Comparison of ENCODE assay signal across 10 mouse cellular contexts in the genomic region with DNA sequence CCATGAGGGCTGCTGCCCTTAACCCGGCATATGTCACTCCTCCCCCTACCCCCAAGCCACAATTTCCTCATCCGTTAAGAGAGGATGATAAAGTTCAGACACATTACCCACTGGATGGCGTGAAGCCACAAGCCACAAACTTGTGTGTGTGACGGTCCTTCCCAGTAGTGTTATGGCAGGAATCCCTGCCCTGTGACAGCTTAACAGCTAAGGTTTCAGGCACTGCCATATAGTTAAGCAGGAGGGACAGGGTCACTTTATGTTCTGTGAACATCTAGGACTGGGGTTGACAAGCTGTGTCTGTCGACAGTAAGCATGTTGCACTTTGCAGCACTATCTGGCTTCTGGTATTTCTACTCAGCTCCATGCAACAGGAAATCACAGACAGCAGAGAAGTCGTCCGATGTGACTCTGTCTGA.
DNase-seq lines count a peak whose midpoint lies in the region; ATAC-seq and TF ChIP-seq lines count a peak whose summit lies in the region.
"Had no signal": no experiment of that assay in that cellular context is flagged by ENCODE, and none has a peak within 500 bp of the region (broad histone marks: within the 10 kb centered on the region; RNA-seq: fewer than 3 reads in every experiment).

No protein-coding gene starts in this region.

- peak overlapping the region; percentile 60 for H3K4me2 ChIP-seq in myocyte (ENCODE audit: low read depth)
- H3K4me2 ChIP-seq: limb, embryonic 15.5 days had no signal

- no peak overlapping the region for H3ac ChIP-seq in myocyte (ENCODE audit: control insufficient read depth, insufficient read length)

- no peaks in the 10 kb centered on the region for H3K79me2 ChIP-seq in myocyte (ENCODE audit: control insufficient read depth, insufficient read depth)

- H3K4me3 ChIP-seq in gastrocnemius, adult 2 months, result peak overlapping the region; percentile 29
- H3K4me3 ChIP-seq in myocyte, result no peak overlapping the region
- H3K4me3 ChIP-seq: limb, embryonic 15.5 days had no signal

- peak; percentile 75 to 87 for ATAC-seq in hematopoietic stem cell, adult 5-6 weeks (replicated peaks in 1 of 2; ENCODE audit: insufficient read depth in 1 of 2, low FRiP score in 2 of 2, low TSS enrichment in 1 of 2, low read depth in 1 of 2, poor library complexity in 2 of 2, severe bottlenecking in 2 of 2)

- H3K36me3 ChIP-seq in myocyte (ENCODE audit: control insufficient read depth, insufficient read depth), result no peaks in the 10 kb centered on the region
- H3K36me3 ChIP-seq: limb, embryonic 15.5 days had no signal

- H3K27ac ChIP-seq in gastrocnemius, adult 2 months, result peak overlapping the region; percentile 80
- H3K27ac ChIP-seq: limb, embryonic 15.5 days had no signal

- no peak for TF ChIP-seq POLR2A in myocyte (IDR thresholded peaks at IDR 0.05; ENCODE audit: insufficient read length, low read depth)

- no peak for TF ChIP-seq CTCF in gastrocnemius, adult 2 months (IDR thresholded peaks at IDR 0.05)

- DNase-seq in gastrocnemius, adult 2 months, result peak; percentile 70
- no peak for DNase-seq in gastrocnemius, postnatal 4 days (ENCODE audit: low spot score in 2 of 2)
- peak; percentile 70 for DNase-seq in CD4-positive helper T cell, adult 2 months (ENCODE audit: low read depth, low spot score)
- no peak for DNase-seq in urinary bladder, postnatal 14 days (ENCODE audit: low spot score)
- DNase-seq in ovary, postnatal 10 days (ENCODE audit: low spot score), result no peak
- no peak for DNase-seq in adrenal gland, postnatal 25 days
- DNase-seq: kidney, postnatal 25 days had no signal

- intact Hi-C loops in gastrocnemius, adult 2 months (cut with DNase I), result no loop called here

- no peaks in the 10 kb centered on the region for H3K27me3 ChIP-seq in myocyte (ENCODE audit: control insufficient read depth, insufficient read depth, insufficient read length)
- H3K27me3 ChIP-seq: limb, embryonic 15.5 days had no signal

TF ChIP-seq in myocyte, 11 proteins besides CTCF, POLR2A, EP300 and RAD21:
- peak in 1 of 3 experiments; percentile 56 for TF ChIP-seq MYOD1 (IDR thresholded peaks at IDR 0.05; ENCODE audit: control insufficient read depth in 1 of 3, insufficient read length in 2 of 3, low read depth in 2 of 3)
- TF ChIP-seq MAX (IDR thresholded peaks at IDR 0.05; ENCODE audit: low read depth), result no peak
- TF ChIP-seq MYOG (IDR thresholded peaks at IDR 0.05; ENCODE audit: control insufficient read depth in 1 of 3, insufficient read depth in 1 of 3, insufficient read length in 2 of 3, low read depth in 2 of 3), result peak in 1 of 3 experiments; percentile 70

Comparison
In these comparisons a context has a peak if more than half of its experiments do, and no peak if none do; other contexts are left out.
1. DNase-seq: peak in gastrocnemius, adult 2 months (single experiment) and CD4-positive helper T cell, adult 2 months (single experiment); none in gastrocnemius, postnatal 4 days (0 of 2), urinary bladder, postnatal 14 days (single experiment), ovary, postnatal 10 days (single experiment) and adrenal gland, postnatal 25 days (single experiment).